Mouse (Mus musculus): ENCODE measurements around the gene Galk2.

- TF ChIP-seq GATA1 (IDR thresholded peaks at IDR 0.05; ENCODE audit: borderline replicate concordance, low read length) (no peak), FLI1 (IDR thresholded peaks at IDR 0.05; ENCODE audit: low read length) (no peak)
These were observed 66.2 kb downstream of the Galk2 start for GRCm38 (mm10) chr2:125925081-125925480.
